In the genomic region with DNA sequence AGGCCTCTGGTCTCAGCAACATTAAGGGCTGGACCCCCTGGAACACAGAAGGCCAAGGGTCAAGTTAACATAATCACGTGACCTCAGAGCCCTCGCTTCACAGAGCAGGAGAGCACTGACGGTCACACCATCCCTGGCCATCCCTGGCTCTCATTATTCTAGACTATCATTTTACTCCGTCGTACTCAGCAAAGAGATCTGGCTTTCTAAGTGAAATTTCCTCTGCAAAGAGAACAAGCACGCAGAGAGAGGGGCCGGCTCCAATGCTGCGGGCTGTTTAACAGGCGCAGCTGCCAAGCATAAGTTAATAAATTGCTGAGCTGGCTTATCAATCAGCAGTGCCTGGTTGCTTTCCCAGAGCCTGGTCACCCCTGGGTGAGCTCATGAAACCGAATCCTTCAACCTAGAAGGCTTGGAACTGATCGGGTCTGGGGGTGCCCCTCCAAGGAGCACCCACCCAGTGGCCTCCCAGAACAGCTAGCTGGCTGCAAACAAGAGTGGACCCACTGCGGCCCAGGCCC, we compare ENCODE assay signal across 8 mouse cellular contexts. TPM values are rescaled to one million over a fixed set of nuclear protein-coding genes. Genes with fewer than 3 reads are reported as not detected.
DNase-seq lines count a peak whose midpoint lies in the region; ATAC-seq and TF ChIP-seq lines count a peak whose summit lies in the region.

No protein-coding gene starts in this region.

- peaks cover 62% of the 10 kb centered on the region for H3K27me3 ChIP-seq in embryonic facial prominence, embryonic 10.5 days (replicated peaks; ENCODE audit: low read depth, poor library complexity, severe bottlenecking)
- no peaks in the 10 kb centered on the region for H3K27me3 ChIP-seq in hindbrain, embryonic 14.5 days (ENCODE audit: control insufficient read depth, insufficient read depth, low read length)
- H3K27me3 ChIP-seq in limb, embryonic 13.5 days: peaks cover 13% of the 10 kb centered on the region; the same call in 1 of the 2 replicates

- TF ChIP-seq CTCF in lung, adult 2 months (IDR thresholded peaks at IDR 0.05; ENCODE audit: insufficient read depth, low read length): no peak

- no peak for TF ChIP-seq POLR2A in lung, adult 2 months (IDR thresholded peaks at IDR 0.05; ENCODE audit: borderline replicate concordance, extremely low read depth, low read depth, low read length)

- WGBS in embryonic facial prominence, embryonic 10.5 days: 44% methylated on average over 12 of the region's 12 CpGs
- 26% methylated on average over 12 of the region's 12 CpGs for WGBS in hindbrain, embryonic 14.5 days
- 26% methylated on average over 12 of the region's 12 CpGs for WGBS in limb, embryonic 13.5 days
- WGBS in lung, adult 2 months: 57% methylated on average over 12 of the region's 12 CpGs

- DNase-seq in embryo, embryonic 11 days: peak; percentile 42
- no peak for DNase-seq in embryo, embryonic 10.5 days (ENCODE audit: low spot score)
- DNase-seq in embryonic facial prominence, embryonic 10.5 days (ENCODE audit: low spot score): peak; percentile 48
- DNase-seq in hindbrain, embryonic 14.5 days (ENCODE audit: low spot score): peak; percentile 50
- DNase-seq in heart, adult 9 months (ENCODE audit: low spot score in 2 of 2): no peak
- DNase-seq in lung, adult 2 months: no peak

- no peak overlapping the region for H3K4me3 ChIP-seq in embryonic facial prominence, embryonic 10.5 days
- no peak overlapping the region for H3K4me3 ChIP-seq in hindbrain, embryonic 14.5 days (replicated peaks; ENCODE audit: low read length)
- no peak overlapping the region for H3K4me3 ChIP-seq in limb, embryonic 13.5 days
- no peak overlapping the region for H3K4me3 ChIP-seq in lung, adult 2 months (replicated peaks; ENCODE audit: extremely low read depth, low read depth, low read length)

- H3K36me3 ChIP-seq in embryonic facial prominence, embryonic 10.5 days (replicated peaks): no peaks in the 10 kb centered on the region
- no peaks in the 10 kb centered on the region for H3K36me3 ChIP-seq in hindbrain, embryonic 14.5 days (replicated peaks; ENCODE audit: control insufficient read depth, insufficient read depth)
- no peaks in the 10 kb centered on the region for H3K36me3 ChIP-seq in limb, embryonic 13.5 days

- 0 out of 2 replicates have a peak overlapping the region, but pooled peaks have one; percentile 3 for H3K9ac ChIP-seq in hindbrain, embryonic 14.5 days
- 0 out of 2 replicates have a peak overlapping the region, but pooled peaks have one; percentile 21 for H3K9ac ChIP-seq in limb, embryonic 13.5 days

- no peak overlapping the region for H3K4me2 ChIP-seq in hindbrain, embryonic 14.5 days (replicated peaks)
- peak overlapping the region; percentile 31 for H3K4me2 ChIP-seq in limb, embryonic 13.5 days (replicated peaks)

- peak; percentile 31; the same call in 1 of the 2 replicates for ATAC-seq in hindbrain, embryonic 14.5 days (ENCODE audit: low FRiP score)
- peak; percentile 51; the same call in 1 of the 2 replicates for ATAC-seq in limb, embryonic 13.5 days (ENCODE audit: low FRiP score, low read depth)
- no peak for ATAC-seq in inflammation-experienced regulatory T-cells, adult 6 months

- no peaks in the 10 kb centered on the region for H3K9me3 ChIP-seq in embryonic facial prominence, embryonic 10.5 days
- no peaks in the 10 kb centered on the region for H3K9me3 ChIP-seq in hindbrain, embryonic 14.5 days (ENCODE audit: control insufficient read depth, low read length)
- no peaks in the 10 kb centered on the region for H3K9me3 ChIP-seq in limb, embryonic 13.5 days

- peaks cover 76% of the 10 kb centered on the region for H3K4me1 ChIP-seq in embryonic facial prominence, embryonic 10.5 days
- H3K4me1 ChIP-seq in hindbrain, embryonic 14.5 days (replicated peaks; ENCODE audit: control insufficient read depth, insufficient read depth, low read length): peaks cover 17% of the 10 kb centered on the region; the same call in 1 of the 2 replicates
- H3K4me1 ChIP-seq in limb, embryonic 13.5 days: peaks cover 48% of the 10 kb centered on the region
- peaks cover 22% of the 10 kb centered on the region for H3K4me1 ChIP-seq in lung, adult 2 months (ENCODE audit: control insufficient read depth, insufficient read depth, low read length)

- H3K27ac ChIP-seq in embryonic facial prominence, embryonic 10.5 days (replicated peaks): peak overlapping the region; percentile 74
- peak overlapping the region; percentile 60 for H3K27ac ChIP-seq in hindbrain, embryonic 14.5 days
- H3K27ac ChIP-seq in limb, embryonic 13.5 days: peak overlapping the region; percentile 59

RNA-seq across cellular contexts. Expression of a gene that starts 25.6 kb away (rescaled TPM):
- polyA plus RNA-seq in embryonic facial prominence, embryonic 10.5 days (2016; fragmentation: Nextera tagmentation; extraction: Ambion mirVana): 0.45 and 0.74 TPM in 2 replicates
- polyA plus RNA-seq in hindbrain, embryonic 14.5 days (2014; fragmentation: Nextera tagmentation; extraction: Ambion mirVana): 32.0 and 44.4 TPM in 2 replicates
- 0.34 and 0.37 TPM in 2 replicates for polyA plus RNA-seq in limb, embryonic 13.5 days (2015; fragmentation: Nextera tagmentation; extraction: Ambion mirVana)
- polyA plus RNA-seq in inflammation-experienced regulatory T-cells, adult 6 months (2017; shearing (Covaris generic)): under 1 TPM in 2 of 3 experiments, not detected in 1; 0.03 to 0.15 TPM
- 17.4 and 29.7 TPM in 2 replicates for polyA plus RNA-seq in lung, adult 2 months (2012; rRNA removed)

RNA-seq across cellular contexts. Expression of a gene that starts 27.8 kb away (rescaled TPM):
- polyA plus RNA-seq in embryonic facial prominence, embryonic 10.5 days (2016; fragmentation: Nextera tagmentation; extraction: Ambion mirVana): 16.0 and 16.7 TPM in 2 replicates
- polyA plus RNA-seq in hindbrain, embryonic 14.5 days (2014; fragmentation: Nextera tagmentation; extraction: Ambion mirVana): 16.5 and 19.6 TPM in 2 replicates
- 17.0 and 19.7 TPM in 2 replicates for polyA plus RNA-seq in limb, embryonic 13.5 days (2015; fragmentation: Nextera tagmentation; extraction: Ambion mirVana)
- 10 to 100 TPM; 16.9 to 30.8 (median 30.6) TPM for polyA plus RNA-seq in inflammation-experienced regulatory T-cells, adult 6 months (2017; shearing (Covaris generic))
- polyA plus RNA-seq in lung, adult 2 months (2012; rRNA removed): 5.0 and 5.2 TPM in 2 replicates

RNA-seq across cellular contexts. Expression of a gene that starts 44.8 kb away (rescaled TPM):
- 14.1 and 15.1 TPM in 2 replicates for polyA plus RNA-seq in embryonic facial prominence, embryonic 10.5 days (2016; fragmentation: Nextera tagmentation; extraction: Ambion mirVana)
- 16.2 and 19.3 TPM in 2 replicates for polyA plus RNA-seq in hindbrain, embryonic 14.5 days (2014; fragmentation: Nextera tagmentation; extraction: Ambion mirVana)
- 14.0 and 14.1 TPM in 2 replicates for polyA plus RNA-seq in limb, embryonic 13.5 days (2015; fragmentation: Nextera tagmentation; extraction: Ambion mirVana)
- polyA plus RNA-seq in inflammation-experienced regulatory T-cells, adult 6 months (2017; shearing (Covaris generic)): 1 to 10 TPM in 1 of 3 experiments, under 1 TPM in 2; 0.10 to 1.9 (median 0.78) TPM
- polyA plus RNA-seq in lung, adult 2 months (2012; rRNA removed): 13.0 and 13.4 TPM in 2 replicates

Comparison
In these comparisons a context has a peak if more than half of its experiments do, and no peak if none do; other contexts are left out.
1. DNase-seq: peak in embryo, embryonic 11 days (single experiment), embryonic facial prominence, embryonic 10.5 days (single experiment) and hindbrain, embryonic 14.5 days (single experiment); none in embryo, embryonic 10.5 days (single experiment), heart, adult 9 months (0 of 2) and lung, adult 2 months (single experiment).
2. RNA of a gene that starts 25.6 kb away (polyA plus RNA-seq): 32.0 to 44.4 TPM in hindbrain, embryonic 14.5 days and 17.4 to 29.7 TPM in lung, adult 2 months; 0.45 to 0.74 TPM in embryonic facial prominence, embryonic 10.5 days, 0.34 to 0.37 TPM in limb, embryonic 13.5 days and 0.03 to 0.15 TPM in inflammation-experienced regulatory T-cells, adult 6 months; every median in the first group is over 10 times any median in the second.
3. Peak in every context shown above with its lines, with median percentiles within 50 percentile points of each other: H3K27ac ChIP-seq.